Mouse (Mus musculus) lung, embryonic 16.5 days (tissue): Measurements from ENCODE around the gene AC124108.1. TPM values are rescaled to one million over a fixed set of nuclear protein-coding genes. Genes with fewer than 3 reads are reported as not detected.
A peak's percentile ranks its signal among the peaks of the same experiment; 100 is the strongest.

Source experiments
- ATAC-seq: fragments of 200-750 bp; cut with Nextera tagmentation; 2 replicates; pipeline ENCODE4 v1.8.0; 2017; ENCODE audit warnings: low read depth, mild to moderate bottlenecking, moderate library complexity
- H3K27ac ChIP-seq: fragments of 300-500 bp; sonication (generic); 2 replicates; pipeline ENCODE4 v1.5.1; 2014; ENCODE audit warnings: mild to moderate bottlenecking, control low read depth, low read length
- H3K27me3 ChIP-seq: fragments of 300-500 bp; sonication (generic); 2 replicates; pipeline ENCODE4 v1.6.1; 2014; ENCODE audit warnings: low read depth, low read length, mixed read lengths; ENCODE audit not compliant: control insufficient read depth, insufficient read depth
- H3K36me3 ChIP-seq: fragments of 300-500 bp; sonication (generic); 2 replicates; pipeline ENCODE4 v1.6.1; 2014; ENCODE audit warnings: low read length; ENCODE audit not compliant: control insufficient read depth, insufficient read depth
- H3K4me1 ChIP-seq: fragments of 300-500 bp; sonication (generic); replicated peaks from 2 replicates; pipeline ENCODE4 v1.6.1; 2014; ENCODE audit warnings: low read length, mixed read lengths; ENCODE audit not compliant: control insufficient read depth, insufficient read depth
- H3K4me2 ChIP-seq: fragments of 300-500 bp; sonication (generic); 2 replicates; pipeline ENCODE4 v1.6.1; 2014; ENCODE audit warnings: low read depth, low read length, control low read depth
- H3K4me3 ChIP-seq: fragments of 300-500 bp; sonication (generic); 2 replicates; pipeline ENCODE4 v1.5.1; 2014; ENCODE audit warnings: mild to moderate bottlenecking, low read length, control low read depth
- H3K9ac ChIP-seq: fragments of 300-500 bp; sonication (generic); 2 replicates; pipeline ENCODE4 v1.6.1; 2014; ENCODE audit warnings: low read length, control low read depth
- H3K9me3 ChIP-seq: fragments of 300-500 bp; sonication (generic); 2 replicates; pipeline ENCODE4 v1.6.1; 2016; ENCODE audit warnings: low read length; ENCODE audit not compliant: control insufficient read depth
- WGBS: fragments of 180-500 bp; shearing (Covaris S2); extraction: QIAGEN DNeasy Blood & Tissue Kit; methylation state at CpG from one replicate; pipeline ENCODE4 v1.1.7; 2014; 5-methylcytosine and 5-hydroxymethylcytosine counted together
- polyA plus RNA-seq: library from polyadenylated mRNA; unstranded; fragments of >200 nt; fragmentation: Nextera tagmentation; extraction: Ambion mirVana; gene quantifications from 2 replicates; pipeline ENCODE4 v1.2.1, GENCODE M21; 2015

The AC124108.1 gene
- polyA plus RNA-seq, 1 experiment from 2014 or later = 0.63 TPM

DNA sequence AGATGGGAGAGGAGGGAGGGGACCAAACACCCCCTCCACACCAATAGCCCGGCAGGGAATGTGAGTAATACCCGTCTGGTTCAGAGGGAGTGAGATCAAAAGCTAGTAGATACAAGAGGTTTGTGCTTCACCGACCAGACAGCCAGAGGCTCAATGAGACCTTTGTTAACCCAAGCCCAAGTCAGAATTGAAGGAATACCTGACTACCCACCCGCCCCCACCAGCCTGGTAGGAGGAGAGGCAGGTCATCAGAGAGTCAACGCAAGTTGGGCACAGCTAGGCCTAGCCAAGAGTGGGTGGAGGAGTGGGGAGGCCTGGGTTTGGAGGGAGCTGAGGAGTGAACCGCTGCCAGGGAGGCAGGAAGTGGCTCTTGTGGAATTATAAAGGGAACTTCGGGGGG is 5.1 kb downstream of the AC124108.1 start:
- no peak overlapping the region for H3K9ac ChIP-seq
- WGBS = 21% methylated on average over 7 of the region's 7 CpGs
- H3K9me3 ChIP-seq = no peaks in the 10 kb centered on the region
- ATAC-seq = peak; percentile 45
- no peaks in the 10 kb centered on the region for H3K36me3 ChIP-seq
- no peak overlapping the region for H3K4me2 ChIP-seq
- H3K4me1 ChIP-seq = peaks cover 24% of the 10 kb centered on the region
- peaks cover 15% of the 10 kb centered on the region; the same call in 1 of the 2 replicates for H3K27me3 ChIP-seq
- peak overlapping the region; percentile 88 for H3K27ac ChIP-seq
- H3K4me3 ChIP-seq = no peak overlapping the region

DNA sequence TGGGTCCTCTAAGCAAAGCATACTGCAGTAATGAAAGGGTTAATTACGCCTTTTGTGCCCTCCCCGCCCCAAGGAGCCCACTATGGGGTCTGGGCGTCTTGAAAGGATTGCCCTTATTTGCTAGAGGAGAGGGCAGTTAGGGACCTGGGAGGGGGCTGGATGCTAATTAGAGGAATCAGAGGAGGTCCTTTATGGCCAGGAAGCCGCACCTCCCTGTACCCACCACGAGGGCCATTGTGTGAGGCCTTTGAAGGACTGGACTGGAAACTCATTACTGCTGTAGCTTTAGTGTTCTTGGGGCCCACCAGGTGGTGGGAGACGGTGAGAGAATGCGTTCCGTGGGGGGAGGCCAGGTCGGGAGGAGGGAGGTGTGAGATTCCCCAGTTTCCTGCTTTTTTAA is 6.4 kb downstream of the AC124108.1 start:
- H3K9me3 ChIP-seq = no peaks in the 10 kb centered on the region
- no peaks in the 10 kb centered on the region for H3K36me3 ChIP-seq
- no peak overlapping the region for H3K4me3 ChIP-seq
- H3K4me2 ChIP-seq = no peak overlapping the region
- 14% methylated on average over 9 of the region's 9 CpGs for WGBS
- peaks cover 23% of the 10 kb centered on the region for H3K4me1 ChIP-seq
- H3K9ac ChIP-seq = no peak overlapping the region
- peaks cover 6% of the 10 kb centered on the region; the same call in 1 of the 2 replicates for H3K27me3 ChIP-seq
- H3K27ac ChIP-seq = 0 out of 2 replicates have a peak overlapping the region, but pooled peaks have one; percentile 5
- ATAC-seq = no peak

DNA sequence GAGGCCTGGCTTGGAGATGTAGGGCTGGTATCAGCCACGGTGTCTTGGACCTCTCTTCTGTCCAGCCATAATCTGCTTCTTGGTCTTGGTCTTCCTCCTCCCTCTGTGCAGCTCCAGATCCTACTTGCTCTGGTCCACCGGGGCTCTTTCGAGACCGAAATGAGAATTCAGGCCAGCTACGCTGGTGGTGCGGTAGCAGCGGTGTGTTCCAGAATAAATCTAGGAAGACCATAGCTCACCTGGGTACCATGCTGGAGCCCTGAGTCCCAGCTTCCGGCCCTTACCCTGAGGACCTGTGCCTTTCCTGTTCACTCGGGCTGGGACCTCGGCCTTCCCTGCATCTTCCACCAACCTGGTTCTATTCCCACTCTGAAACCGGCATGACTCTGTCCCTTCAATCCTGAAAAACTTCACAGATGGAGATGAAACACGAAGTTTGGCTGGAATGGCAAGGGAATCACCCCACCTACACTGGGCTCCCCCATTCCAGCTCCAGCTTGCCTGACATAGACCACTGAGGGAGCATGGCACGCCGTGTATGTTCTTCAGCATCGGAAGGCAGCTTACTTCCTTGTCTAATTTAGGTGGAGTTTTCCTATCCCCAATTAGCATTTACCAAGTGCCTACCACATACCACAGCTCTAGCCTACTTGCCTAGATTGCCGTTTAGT is 7.3 kb downstream of the AC124108.1 start:
- Histone ChIP-seq H3K9ac (no peak overlapping the region), H3K27me3 (peaks cover 3% of the 10 kb centered on the region; the same call in 1 of the 2 replicates), H3K36me3 (no peaks in the 10 kb centered on the region), H3K27ac (no peak overlapping the region), H3K4me1 (peaks cover 23% of the 10 kb centered on the region), H3K9me3 (no peaks in the 10 kb centered on the region), H3K4me3 (no peak overlapping the region), H3K4me2 (no peak overlapping the region)
- WGBS = 86% methylated on average over 16 of the region's 16 CpGs
- ATAC-seq = no peak

DNA sequence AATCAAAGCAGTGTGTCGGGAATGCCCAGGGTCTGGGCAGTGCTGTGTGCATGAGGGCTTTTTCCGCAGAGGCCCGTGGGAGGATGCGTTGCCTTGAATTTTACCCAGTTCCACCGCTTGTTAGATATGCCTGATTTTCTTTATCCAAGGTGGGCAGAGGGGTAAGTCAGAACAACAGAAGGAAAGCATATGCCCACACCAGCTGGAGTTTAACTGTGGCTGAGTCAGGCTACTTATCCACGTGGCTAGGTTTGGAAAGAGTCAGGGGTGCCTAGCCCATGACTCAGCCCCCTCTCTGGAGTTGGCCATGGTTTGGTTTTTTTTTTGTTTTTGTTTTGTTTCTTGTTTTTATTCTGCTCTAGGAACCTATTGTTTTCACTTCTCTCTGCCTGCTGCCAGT is 8.0 kb downstream of the AC124108.1 start:
- no peak for ATAC-seq
- Histone ChIP-seq H3K4me2 (no peak overlapping the region), H3K9me3 (no peaks in the 10 kb centered on the region), H3K4me1 (peaks cover 18% of the 10 kb centered on the region), H3K4me3 (no peak overlapping the region), H3K36me3 (no peaks in the 10 kb centered on the region), H3K9ac (no peak overlapping the region), H3K27ac (no peak overlapping the region), H3K27me3 (no peaks in the 10 kb centered on the region)
- 76% methylated on average over 6 of the region's 6 CpGs for WGBS

DNA sequence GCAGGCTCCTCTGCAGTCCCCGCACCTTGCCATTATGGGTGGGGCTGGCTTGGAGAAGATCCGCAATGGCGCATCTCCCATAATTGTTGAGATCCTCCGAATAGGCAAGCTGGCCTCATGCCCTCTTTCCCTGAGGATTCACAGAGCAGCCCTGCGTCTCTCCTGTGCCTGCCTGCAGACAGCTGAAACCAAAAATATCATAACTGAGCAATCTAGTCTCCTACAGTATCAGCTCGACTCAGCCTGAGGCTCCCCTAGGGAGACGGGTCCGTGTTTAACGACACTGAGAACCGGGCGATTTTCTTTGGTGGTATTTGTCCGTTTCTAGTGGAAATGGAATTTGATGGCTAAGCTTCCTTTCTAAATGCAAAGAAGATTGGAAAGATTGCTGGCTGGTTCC is 8.7 kb downstream of the AC124108.1 start:
- H3K36me3 ChIP-seq = no peaks in the 10 kb centered on the region
- no peaks in the 10 kb centered on the region for H3K9me3 ChIP-seq
- H3K27me3 ChIP-seq = no peaks in the 10 kb centered on the region
- H3K9ac ChIP-seq = no peak overlapping the region
- ATAC-seq = no peak
- H3K27ac ChIP-seq = peak overlapping the region; percentile 72
- H3K4me3 ChIP-seq = no peak overlapping the region
- 25% methylated on average over 12 of the region's 12 CpGs for WGBS
- H3K4me2 ChIP-seq = 0 out of 2 replicates have a peak overlapping the region, but pooled peaks have one; percentile 9
- peaks cover 18% of the 10 kb centered on the region for H3K4me1 ChIP-seq

DNA sequence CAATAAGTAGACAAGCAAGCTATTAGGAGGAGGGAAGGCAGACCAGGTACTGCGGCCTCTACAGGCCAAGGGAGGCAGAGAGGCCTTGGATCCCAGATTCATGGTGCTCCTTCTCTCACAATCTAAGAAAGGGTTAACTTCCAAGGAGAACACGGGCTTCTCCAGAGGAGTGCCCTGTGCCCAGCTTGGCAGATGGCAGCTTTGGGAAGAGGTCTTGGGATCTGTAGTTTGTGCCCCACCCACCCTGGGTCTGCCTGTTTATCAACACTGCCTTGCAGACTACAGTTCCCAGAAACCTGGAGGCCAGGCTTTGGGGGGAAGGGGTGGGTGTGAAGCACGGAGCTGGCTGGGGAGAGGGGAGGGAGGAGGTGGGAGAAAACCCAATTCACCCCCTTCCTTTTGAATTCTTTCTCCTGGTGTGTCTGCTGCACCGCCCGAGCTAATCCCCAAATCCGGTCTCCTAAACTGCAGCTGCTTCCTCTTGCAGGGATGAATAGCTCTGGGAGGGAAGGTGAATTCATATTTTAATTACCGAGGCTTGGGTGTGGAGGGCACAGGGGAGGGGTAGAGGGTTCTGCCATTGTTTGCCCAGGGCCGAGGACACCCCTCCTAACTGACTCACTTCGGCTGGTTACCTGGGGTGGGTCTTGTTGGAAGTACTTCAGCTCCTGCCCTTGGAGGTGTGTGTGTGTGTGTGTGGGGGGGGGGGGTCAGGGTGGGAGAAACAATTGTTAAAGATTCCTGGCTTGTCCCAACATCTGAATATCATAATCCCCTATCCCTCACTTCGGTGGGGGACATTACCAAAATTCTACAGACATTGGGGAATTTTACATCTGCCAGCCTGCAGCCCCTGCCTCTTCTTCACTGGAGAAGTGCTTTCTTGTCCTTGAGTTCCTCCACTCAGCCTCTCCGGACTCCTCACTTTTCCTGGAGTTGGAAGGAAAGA is 9.6 kb downstream of the AC124108.1 start:
- Histone ChIP-seq H3K9ac (peak overlapping the region; percentile 12; the same call in 1 of the 2 replicates), H3K9me3 (no peaks in the 10 kb centered on the region), H3K36me3 (no peaks in the 10 kb centered on the region), H3K27me3 (no peaks in the 10 kb centered on the region), H3K4me2 (peak overlapping the region; percentile 9; the same call in 1 of the 2 replicates), H3K4me3 (no peak overlapping the region; the same call in 1 of the 2 replicates), H3K4me1 (peaks cover 13% of the 10 kb centered on the region), H3K27ac (peak overlapping the region; percentile 72)
- peak; percentile 73 for ATAC-seq
- 12% methylated on average over 11 of the region's 11 CpGs for WGBS

DNA sequence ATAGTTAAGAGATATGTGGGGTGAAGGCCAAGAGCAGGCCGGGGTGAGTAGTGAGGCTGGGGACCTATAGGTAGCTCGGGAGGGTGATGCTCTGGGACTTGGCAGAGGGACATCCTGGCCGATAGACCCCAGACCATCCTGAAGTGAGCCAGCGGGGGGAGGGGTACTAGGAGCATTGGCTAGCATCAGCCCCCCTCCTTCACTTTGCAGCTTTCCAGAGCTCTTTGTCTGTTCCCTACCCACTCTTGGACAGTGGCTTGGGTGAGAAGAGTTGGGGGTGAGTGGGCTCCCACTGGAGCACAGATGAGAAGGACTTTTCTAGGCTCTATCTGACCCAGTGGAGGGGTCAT is 10.2 kb downstream of the AC124108.1 start:
- no peak overlapping the region for H3K4me2 ChIP-seq
- H3K36me3 ChIP-seq = no peaks in the 10 kb centered on the region
- no peaks in the 10 kb centered on the region for H3K9me3 ChIP-seq
- H3K4me1 ChIP-seq = peaks cover 12% of the 10 kb centered on the region
- 29% methylated on average over 4 of the region's 4 CpGs for WGBS
- no peak for ATAC-seq
- H3K9ac ChIP-seq = no peak overlapping the region
- H3K27me3 ChIP-seq = no peaks in the 10 kb centered on the region
- H3K27ac ChIP-seq = peak overlapping the region; percentile 72
- H3K4me3 ChIP-seq = no peak overlapping the region

DNA sequence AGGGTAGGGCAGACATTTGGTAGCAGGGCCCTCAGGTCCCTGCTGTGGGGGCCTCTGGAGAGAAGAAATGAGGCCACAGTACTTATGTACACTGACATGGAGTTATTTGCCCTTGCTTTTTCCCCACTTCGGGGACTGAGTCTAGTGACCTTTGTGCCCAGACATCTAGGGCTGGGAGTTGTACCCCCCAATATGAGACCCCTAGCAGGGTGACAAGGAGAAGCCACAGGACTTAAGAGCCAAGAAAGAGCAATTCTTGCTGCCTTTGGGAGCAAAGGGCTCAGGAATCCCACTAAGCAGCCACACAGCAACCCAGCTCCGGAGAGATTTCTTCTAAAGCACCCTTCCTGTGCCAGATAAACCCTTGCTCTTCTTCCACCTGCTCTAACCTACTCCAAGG is 10.7 kb downstream of the AC124108.1 start:
- Histone ChIP-seq H3K4me1 (peaks cover 11% of the 10 kb centered on the region), H3K9me3 (no peaks in the 10 kb centered on the region), H3K4me3 (no peak overlapping the region), H3K27me3 (no peaks in the 10 kb centered on the region), H3K36me3 (no peaks in the 10 kb centered on the region), H3K27ac (peak overlapping the region; percentile 72), H3K9ac (no peak overlapping the region), H3K4me2 (no peak overlapping the region)
- ATAC-seq = no peak
- 38% methylated on average over 2 of the region's 2 CpGs for WGBS

DNA sequence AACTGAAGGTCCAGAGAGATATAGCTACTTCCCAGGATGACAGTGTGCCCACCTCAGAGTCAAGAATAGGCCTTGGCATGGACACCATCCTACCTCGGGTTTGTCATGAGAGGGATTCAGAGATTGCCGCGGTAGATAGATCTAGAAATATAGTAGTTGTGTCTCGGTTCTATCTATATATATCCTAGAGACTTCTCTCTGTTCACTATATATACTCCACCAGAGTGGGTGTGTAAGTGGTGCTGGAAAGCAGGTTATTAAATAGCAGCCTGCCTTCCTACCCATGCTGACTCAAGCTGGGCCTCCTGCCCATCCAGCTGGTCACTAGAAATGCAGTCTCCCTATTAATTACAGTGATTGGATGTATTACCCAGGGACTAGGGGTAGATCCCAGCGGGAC is 11.5 kb downstream of the AC124108.1 start:
- no peak overlapping the region for H3K4me2 ChIP-seq
- no peak overlapping the region for H3K27ac ChIP-seq
- no peaks in the 10 kb centered on the region for H3K27me3 ChIP-seq
- peaks cover 10% of the 10 kb centered on the region for H3K4me1 ChIP-seq
- no peak for ATAC-seq
- no peak overlapping the region for H3K4me3 ChIP-seq
- no peak overlapping the region for H3K9ac ChIP-seq
- no peaks in the 10 kb centered on the region for H3K36me3 ChIP-seq
- WGBS = 84% methylated on average over 5 of the region's 5 CpGs
- no peaks in the 10 kb centered on the region for H3K9me3 ChIP-seq
